ENCODE assay signal across 8 mouse cellular contexts in the genomic region with DNA sequence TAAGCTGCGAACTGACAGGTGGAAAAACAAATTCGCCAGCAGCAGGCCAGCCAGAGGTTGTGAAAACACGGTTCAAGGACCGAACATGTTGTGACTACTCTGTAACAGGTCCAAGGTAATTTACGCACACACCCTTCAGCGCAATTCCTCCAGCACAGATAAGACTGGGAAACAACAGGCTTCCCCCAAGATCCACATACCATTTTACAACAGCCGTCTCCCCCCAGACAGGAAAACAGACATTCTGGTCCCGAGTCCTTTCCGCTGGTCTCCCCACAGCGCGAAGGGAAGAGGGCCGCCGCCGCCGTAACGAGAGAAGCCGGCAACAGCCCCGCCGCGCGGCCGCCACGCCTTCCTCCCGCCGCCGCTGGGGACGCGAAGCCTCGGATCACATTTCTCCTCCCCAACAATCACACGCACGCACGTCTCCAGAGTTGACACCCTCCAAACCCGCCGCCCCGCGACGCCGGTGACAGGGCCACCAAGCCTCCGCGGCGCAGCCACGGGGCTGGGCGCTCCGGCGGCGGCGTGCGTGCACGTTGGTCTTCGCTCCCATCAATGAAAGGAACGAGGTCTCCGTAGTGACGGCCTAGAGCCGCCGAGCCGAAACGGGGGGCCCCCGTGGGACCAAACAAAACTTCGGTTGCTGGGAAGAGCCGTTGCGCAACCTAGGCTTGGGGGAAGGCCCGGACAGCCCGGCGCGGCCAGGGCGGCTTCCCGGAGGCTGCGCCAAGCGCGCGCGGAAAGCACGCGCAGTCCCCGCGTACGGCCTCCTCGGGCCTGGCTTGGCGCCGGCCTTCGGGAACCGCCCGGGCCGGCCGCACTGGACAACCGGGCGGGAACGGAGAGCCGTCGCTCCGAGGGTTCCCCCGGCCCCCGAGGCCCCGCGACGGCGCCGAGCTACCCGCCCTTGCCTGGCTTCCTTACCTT. TPM values are rescaled to one million over a fixed set of nuclear protein-coding genes. Genes with fewer than 3 reads are reported as not detected.
A peak's percentile ranks its signal among the peaks of the same experiment; 100 is the strongest.
DNase-seq lines count a peak whose midpoint lies in the region; ATAC-seq lines count a peak whose summit lies in the region.

No protein-coding gene starts in this region.

- no peaks in the 10 kb centered on the region for H3K9me3 ChIP-seq in hindbrain, embryonic 10.5 days
- no peaks in the 10 kb centered on the region for H3K9me3 ChIP-seq in lung, embryonic 16.5 days (ENCODE audit: control insufficient read depth, low read length)

- WGBS in hindbrain, embryonic 10.5 days, result under 1% methylated on average over 99 of the region's 99 CpGs
- WGBS in lung, embryonic 16.5 days, result under 1% methylated on average over 87 of the region's 99 CpGs

- peak overlapping the region; percentile 100 for H3K27ac ChIP-seq in hindbrain, embryonic 10.5 days
- peak overlapping the region; percentile 100 for H3K27ac ChIP-seq in lung, embryonic 16.5 days (ENCODE audit: low read length)

- H3K4me2 ChIP-seq in lung, embryonic 16.5 days (ENCODE audit: low read depth, low read length), result peak overlapping the region; percentile 77

- DNase-seq in Muller cell, postnatal 12 days (ENCODE audit: inconsistent ontology term), result peak; percentile 91
- peak; percentile 77 for DNase-seq in cerebellum, adult 8-10 months
- DNase-seq in forelimb bud, embryonic 11.5 days (ENCODE audit: low read depth, low spot score), result peak; percentile 65
- DNase-seq in hindbrain, embryonic 10.5 days (ENCODE audit: low spot score), result peak; percentile 86
- DNase-seq in layer of hippocampus, adult 9-11 months, result peak; percentile 85
- peak; percentile 64 for DNase-seq in ovary, postnatal 14 days (ENCODE audit: low spot score)
- peak; percentile 74 to 82 for DNase-seq in thymus, postnatal 10 days (ENCODE audit: low spot score in 2 of 2)

- peaks cover 23% of the 10 kb centered on the region for H3K27me3 ChIP-seq in hindbrain, embryonic 10.5 days (ENCODE audit: insufficient read depth, poor library complexity, severe bottlenecking)
- H3K27me3 ChIP-seq in lung, embryonic 16.5 days (ENCODE audit: control insufficient read depth, insufficient read depth, low read depth, low read length), result no peaks in the 10 kb centered on the region

- ATAC-seq in lung, embryonic 16.5 days (ENCODE audit: low read depth), result peak; percentile 81

- peaks cover 23% of the 10 kb centered on the region for H3K4me1 ChIP-seq in hindbrain, embryonic 10.5 days (replicated peaks)
- H3K4me1 ChIP-seq in lung, embryonic 16.5 days (replicated peaks; ENCODE audit: control insufficient read depth, insufficient read depth, low read length), result peaks cover 33% of the 10 kb centered on the region

- peak overlapping the region; percentile 92 for H3K4me3 ChIP-seq in hindbrain, embryonic 10.5 days
- H3K4me3 ChIP-seq in lung, embryonic 16.5 days (ENCODE audit: low read length), result peak overlapping the region; percentile 96

- peak overlapping the region; percentile 100 for H3K9ac ChIP-seq in lung, embryonic 16.5 days (ENCODE audit: low read length)

- no peaks in the 10 kb centered on the region for H3K36me3 ChIP-seq in hindbrain, embryonic 10.5 days
- no peaks in the 10 kb centered on the region for H3K36me3 ChIP-seq in lung, embryonic 16.5 days (ENCODE audit: control insufficient read depth, insufficient read depth, low read length)

RNA-seq across cellular contexts. Expression of a gene that starts 1.0 kb away (rescaled TPM):
- 7.0 and 8.4 TPM in 2 replicates for polyA plus RNA-seq in hindbrain, embryonic 10.5 days (2016; fragmentation: Nextera tagmentation; extraction: Ambion mirVana)
- polyA plus RNA-seq in lung, embryonic 16.5 days (2015; fragmentation: Nextera tagmentation; extraction: Ambion mirVana), result 15.5 and 15.6 TPM in 2 replicates

Comparison
In these comparisons a context has a peak if more than half of its experiments do, and no peak if none do; other contexts are left out.
1. Peak in every context shown above with its lines: DNase-seq, ATAC-seq, H3K4me3 ChIP-seq and H3K27ac ChIP-seq.